Mouse (Mus musculus): ENCODE data around the gene Snapin. TPM values are rescaled to one million over a fixed set of nuclear protein-coding genes. Genes with fewer than 3 reads are reported as not detected.

Gene Snapin
- 38.3 and 41.3 TPM in 2 replicates for polyA plus RNA-seq (2012; rRNA removed)

DNA sequence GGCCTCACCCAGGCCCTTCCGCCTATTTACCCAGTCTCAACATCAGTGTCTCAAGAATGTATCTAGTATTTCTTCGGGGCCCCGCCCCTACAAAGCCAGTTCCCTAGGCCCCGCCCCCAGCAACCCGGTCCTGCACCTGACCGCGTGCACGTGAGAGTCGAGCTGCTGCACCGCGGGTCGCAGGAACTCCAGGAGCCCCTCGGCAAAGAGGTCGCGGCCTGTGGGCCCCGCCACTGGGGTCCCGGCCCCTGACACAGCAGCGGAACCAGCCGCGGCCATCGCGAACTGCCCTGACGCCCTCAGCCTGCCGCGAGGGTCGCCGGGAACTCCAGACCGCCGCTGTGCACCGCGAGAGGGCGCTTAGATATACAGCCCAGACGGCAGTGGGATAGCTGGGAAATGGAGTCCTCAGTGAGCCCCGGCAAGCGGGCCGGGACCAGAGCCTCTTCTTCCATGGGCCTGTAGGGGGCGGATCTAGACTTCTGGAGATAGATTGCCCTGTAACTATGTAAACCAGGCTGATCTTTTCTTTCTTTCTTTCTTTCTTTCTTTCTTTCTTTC is at the start of gene Snapin:
Snapin (minus strand) TSS at position 338 of the 561 bp plus-strand sequence.
- no peak for DNase-seq (ENCODE audit: low read depth)

GRCm38 (mm10) chr3:90537905-90538296 is 47.1 kb upstream of the Snapin start:
- no peak for DNase-seq (ENCODE audit: low read depth)

DNA sequence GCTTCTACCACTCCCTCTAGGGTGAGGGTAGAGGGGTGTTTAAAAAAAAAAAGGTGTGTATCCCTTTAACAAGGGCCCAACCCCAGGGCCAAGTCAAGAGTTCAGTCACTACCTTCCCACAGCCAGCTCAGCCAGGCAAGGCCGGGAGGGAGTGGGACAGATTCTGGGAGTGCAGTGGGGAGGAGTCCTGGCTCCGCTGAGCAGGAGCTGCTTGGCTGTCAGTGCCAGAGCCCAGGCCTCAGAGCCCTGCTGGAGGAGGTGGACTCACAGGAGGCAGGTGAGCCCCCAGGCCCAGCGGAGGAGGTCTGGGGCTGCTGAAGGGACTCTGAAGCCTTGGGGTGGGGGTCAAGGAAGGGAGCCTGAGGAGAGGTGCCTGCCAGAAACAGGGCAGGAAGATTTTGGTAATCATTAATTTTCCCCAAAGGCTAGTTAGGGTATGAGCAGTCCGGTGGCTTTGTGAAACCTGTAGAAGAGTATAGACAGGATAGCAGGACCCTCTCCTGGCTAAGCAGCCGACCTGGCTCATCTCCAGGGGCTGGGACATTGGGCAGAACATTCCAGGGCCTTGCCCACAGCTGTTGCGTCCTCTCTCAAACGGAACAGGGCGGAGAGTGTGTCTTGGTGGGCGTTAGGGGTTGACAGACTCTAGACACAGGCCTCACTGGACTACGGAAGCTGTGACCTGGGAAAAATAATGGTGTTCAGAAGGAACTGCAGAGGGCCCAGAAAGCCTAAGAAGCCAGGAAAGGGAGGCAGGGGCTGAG is 46.5 kb upstream of the Snapin start, which contains the start of gene S100a16:
S100a16 (plus strand) TSS at position 114 of the 764 bp plus-strand sequence.
- DNase-seq (ENCODE audit: low read depth) = no peak

GRCm38 (mm10) chr3:90535446-90535845 is 44.6 kb upstream of the Snapin start:
- DNase-seq (ENCODE audit: low read depth) = no peak

- no peak for DNase-seq (ENCODE audit: low read depth)
Observed at GRCm38 (mm10) chr3:90531713-90532112, 40.9 kb upstream of the Snapin start.

GRCm38 (mm10) chr3:90527291-90527873 is 36.5 kb upstream of the Snapin start:
- no peak for DNase-seq (ENCODE audit: low read depth)

- DNase-seq (ENCODE audit: low read depth) = no peak
Observed at GRCm38 (mm10) chr3:90526580-90526979, 35.7 kb upstream of the Snapin start, which contains the start of gene S100a14. Gene S100a14, plus strand, starts transcription at chr3:90526856.

GRCm38 (mm10) chr3:90526076-90526475 is 35.2 kb upstream of the Snapin start:
- DNase-seq (ENCODE audit: low read depth) = no peak

- DNase-seq (ENCODE audit: low read depth) = no peak
Observed at GRCm38 (mm10) chr3:90525421-90525820, 34.6 kb upstream of the Snapin start.

GRCm38 (mm10) chr3:90517711-90518110 is 26.9 kb upstream of the Snapin start:
- DNase-seq (ENCODE audit: low read depth) = no peak

- no peak for DNase-seq (ENCODE audit: low read depth)
Observed at GRCm38 (mm10) chr3:90515789-90516188, 25.0 kb upstream of the Snapin start.

DNA sequence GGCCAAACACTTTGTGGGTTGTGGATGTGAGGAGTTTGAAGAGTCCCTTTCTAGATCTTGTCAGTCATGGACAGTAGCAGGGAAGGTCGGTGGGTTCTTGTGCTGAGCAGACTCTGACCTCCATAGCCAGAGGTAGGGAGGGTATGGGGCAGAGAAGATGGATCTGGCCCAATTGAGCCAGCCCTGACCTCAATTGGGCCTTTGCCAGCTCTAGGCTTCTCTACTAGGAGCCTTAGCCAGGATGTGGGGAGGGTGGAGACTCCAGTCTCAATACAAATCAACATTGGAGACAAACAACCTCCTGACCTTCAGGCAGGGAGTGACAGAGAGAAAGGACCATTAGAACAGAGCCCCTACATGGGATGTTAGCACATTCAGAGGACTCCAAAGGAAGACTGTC is 24.4 kb upstream of the Snapin start:
- DNase-seq (ENCODE audit: low read depth) = no peak

- no peak for DNase-seq (ENCODE audit: low read depth)
Observed at GRCm38 (mm10) chr3:90514691-90515090, 23.9 kb upstream of the Snapin start.

- DNase-seq (ENCODE audit: low read depth) = no peak
Observed at GRCm38 (mm10) chr3:90513796-90514590, 23.2 kb upstream of the Snapin start, which contains the start of the genes S100a1 and S100a13. Gene S100a1, minus strand, starts transcription at chr3:90514392. Gene S100a13, plus strand, starts transcription at chr3:90514435.

DNA sequence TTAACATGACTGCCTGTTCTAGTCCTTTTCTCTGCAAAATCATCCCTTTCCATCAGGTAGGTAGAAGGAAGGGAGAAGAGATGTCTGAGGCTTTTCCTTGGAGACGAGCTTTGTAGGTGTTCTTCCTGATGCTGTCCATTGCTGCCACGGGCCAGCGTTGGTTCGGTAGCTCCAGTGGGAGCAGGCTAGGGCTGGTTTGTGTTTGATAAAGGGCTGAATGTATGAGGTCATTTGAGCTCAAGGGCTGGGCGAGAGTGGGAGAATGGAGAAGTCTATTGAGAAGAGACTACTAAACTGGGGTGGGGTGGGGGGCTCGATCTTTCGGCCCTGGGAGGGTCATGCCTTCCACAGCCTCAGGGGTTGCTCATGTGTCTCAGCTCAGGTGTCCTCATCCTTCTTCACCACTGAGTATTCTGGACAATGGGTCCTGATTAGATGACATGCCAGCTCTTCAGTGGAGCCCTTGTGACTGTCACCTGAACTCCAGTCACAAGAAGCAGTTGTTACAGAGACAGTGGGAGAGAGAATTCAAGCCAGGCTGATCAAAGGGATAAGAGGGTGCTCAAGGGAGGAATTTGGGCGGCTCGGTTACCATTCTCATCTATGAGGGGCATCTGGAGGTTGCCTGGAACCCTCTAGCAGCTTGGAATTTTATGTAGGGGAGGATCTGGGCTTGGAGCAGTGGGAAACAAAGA is 22.3 kb upstream of the Snapin start:
- DNase-seq (ENCODE audit: low read depth) = no peak

DNA sequence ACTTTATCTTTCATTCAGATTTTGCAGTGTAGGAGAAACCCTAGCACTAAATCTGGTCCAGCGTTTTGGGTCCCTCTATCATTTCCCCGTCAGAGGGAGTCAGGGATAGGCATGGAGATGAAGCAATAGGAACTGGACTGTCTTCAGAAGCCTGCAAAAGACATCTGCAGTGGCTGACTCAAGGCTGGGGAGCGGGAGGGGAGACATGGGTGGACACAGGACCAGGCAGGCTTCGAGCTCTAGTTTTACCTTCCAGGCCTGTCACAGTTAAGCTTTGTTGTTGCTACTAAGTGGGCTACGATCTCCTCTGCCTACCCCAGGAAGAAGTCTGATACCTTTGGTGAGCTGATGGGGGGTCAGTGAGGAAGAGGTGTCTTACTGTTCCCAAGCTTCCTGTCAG is 21.4 kb upstream of the Snapin start:
- no peak for DNase-seq (ENCODE audit: low read depth)

DNA sequence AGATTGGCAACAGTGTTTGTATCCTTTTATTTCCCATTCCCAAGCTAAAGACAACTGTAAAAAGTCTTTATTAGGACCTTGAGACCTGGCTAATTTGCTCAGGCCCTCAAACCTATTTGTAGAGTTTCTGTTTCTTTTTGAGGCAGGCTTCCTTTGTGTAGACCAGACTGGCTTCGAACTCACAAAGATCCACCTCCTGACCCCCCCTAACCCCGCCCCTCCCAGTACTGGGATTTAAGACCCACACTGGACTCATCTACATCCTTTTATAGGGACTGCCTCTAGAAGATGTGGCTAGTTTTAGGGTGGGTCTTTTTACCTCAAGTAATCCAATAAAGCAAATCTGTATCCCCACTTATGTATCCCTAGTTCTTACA is 18.9 kb upstream of the Snapin start:
- no peak for DNase-seq (ENCODE audit: low read depth)

DNA sequence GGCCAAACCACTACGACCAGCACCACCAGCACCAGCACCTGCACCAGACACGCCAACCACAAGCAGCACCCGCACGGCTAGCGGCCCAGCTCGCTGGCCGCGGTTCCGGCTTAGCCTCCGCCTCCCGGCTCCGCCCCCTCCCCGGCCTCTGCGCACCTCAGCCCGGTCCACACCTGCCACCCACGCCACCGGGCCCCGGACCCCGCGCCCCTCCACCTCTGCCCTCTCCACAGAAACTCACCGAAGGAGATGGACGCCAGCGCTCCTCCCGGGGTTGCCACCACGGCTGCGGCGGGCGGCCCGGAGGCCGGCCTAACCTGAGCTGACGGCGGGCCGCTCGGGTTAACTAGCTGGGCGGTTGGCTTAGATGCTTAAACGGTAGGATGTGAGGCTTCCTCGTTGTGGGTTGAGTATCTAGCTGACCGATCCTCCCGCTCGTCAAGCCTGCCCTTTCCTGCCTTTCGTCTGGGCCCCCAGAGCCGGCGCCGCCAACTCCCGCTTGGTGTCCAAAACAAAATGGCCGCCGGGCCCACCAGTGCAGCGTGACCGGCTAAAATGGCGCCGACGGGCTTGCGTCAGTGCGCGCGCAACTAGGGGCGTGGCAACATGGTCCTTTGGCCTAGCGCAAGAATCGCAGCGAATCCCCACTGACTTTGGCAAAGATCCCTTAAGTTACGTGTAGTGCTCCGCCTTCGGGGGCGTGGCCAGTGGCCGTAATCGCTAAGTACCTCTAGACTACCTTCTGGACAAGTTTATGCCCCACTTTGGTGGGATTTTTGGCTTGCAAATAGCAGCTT is 18.3 kb upstream of the Snapin start, which contains the start of gene Chtop:
Chtop (minus strand) TSS at position 549 of the 797 bp plus-strand sequence.
- no peak for DNase-seq (ENCODE audit: low read depth)

DNA sequence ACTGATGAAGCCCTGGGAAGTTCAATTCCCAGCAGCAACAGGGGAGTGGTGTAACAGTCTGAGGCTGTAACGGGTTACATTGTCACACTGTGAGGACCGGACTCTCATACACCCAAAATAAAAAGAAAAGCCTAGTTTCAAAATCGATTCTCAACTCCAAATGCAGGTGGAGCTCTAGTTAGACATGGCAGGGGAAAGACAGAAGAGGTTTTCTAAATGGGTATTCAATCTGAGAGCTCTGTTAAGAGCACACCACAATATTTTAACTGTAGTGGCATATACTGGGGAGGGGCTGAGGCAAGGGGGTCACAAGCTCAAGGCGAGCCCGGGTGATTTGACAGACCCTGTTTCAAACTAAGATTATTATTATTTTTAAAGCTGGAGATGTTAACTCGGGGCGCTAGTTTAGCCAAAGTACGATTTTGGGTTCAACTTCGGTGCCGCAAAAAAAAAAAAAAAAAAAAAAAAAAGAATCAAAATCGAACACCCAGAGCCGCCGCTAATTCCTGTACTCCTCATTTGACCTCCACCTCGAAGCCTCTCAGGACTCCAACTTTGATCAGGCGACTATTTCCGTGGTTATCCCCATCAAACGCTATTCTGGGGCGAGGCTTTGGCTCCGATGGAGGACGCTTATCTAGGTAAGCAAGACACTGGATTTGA is 17.6 kb upstream of the Snapin start:
- DNase-seq (ENCODE audit: low read depth) = no peak

DNA sequence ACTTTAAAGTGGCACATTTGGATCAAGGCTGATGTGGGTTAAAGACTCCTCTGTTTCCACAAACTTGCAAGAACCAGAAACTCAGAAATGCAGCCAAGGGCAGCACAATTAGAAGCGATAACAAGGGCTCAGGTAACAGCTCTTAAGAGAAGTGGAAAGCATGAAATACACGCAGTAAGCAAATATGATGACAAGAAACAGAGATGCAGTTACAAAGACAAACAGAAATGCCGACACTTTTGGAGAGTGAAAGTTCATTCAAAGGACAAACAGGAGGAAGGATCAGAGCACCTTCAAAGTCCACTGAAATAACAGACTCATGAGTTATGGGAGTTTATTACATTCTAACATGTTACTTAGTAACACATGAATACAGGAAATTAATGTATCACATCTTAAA is 15.5 kb upstream of the Snapin start:
- no peak for DNase-seq (ENCODE audit: low read depth)
